Mouse (Mus musculus): Measurements from ENCODE around the gene Sh3bgrl2.

The Sh3bgrl2 gene

GRCm38 (mm10) chr9:83624193-83624592 is 76.1 kb downstream of the Sh3bgrl2 start:
- in situ Hi-C loops (cut with MboI; ENCODE audit: low sequenced_read_pairs), result loop anchor here (25.0 kb wide), 1 partner anchor 237 kb away; no protein-coding TSS in a partner anchor

GRCm38 (mm10) chr9:83625085-83625484 is 77.0 kb downstream of the Sh3bgrl2 start:
- in situ Hi-C loops (cut with MboI; ENCODE audit: low sequenced_read_pairs), result no loop called here

DNA sequence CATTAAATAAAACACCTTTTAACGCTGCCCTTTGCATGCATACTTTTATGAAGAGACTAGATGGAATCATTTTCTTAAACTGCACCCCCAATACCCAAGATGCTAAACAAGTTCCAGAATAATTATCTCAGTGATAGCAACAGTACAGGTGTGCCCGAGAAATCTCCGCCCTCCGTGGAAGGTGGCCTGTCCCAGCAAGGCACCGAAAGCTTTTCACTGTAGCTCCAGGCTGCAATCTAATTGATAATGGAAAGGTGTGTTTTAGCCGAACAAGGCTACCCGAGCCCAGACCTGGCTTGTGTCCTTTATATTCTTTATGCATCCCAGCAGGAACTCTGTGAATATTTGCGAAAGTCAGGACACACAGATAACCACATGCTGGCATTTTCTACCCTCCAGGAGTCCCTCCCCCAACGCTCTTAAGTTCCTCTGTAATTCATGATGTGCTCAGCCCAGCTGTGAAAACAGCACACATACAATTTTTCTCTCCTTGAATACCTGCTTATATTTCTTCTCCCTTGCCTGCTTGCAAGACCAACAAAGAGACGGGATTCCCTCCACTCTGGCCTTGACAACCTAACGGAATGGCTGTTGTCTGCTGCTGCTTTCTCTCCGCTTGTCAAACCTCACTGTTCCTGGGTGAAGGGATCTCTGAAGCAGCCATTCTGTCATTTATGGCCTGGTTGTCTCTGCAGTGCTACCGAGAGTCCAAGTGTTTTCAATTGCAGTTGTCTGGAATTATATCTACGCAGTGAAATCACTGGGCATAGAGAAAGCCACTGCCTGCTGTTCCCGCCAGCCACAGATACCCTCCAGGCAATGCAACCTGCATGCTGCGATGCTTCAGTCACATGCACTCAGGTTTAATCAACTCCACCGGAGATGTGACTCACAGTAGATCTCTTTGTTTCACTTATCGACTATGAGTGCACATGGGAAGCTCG is 80.8 kb downstream of the Sh3bgrl2 start:
- in situ Hi-C loops (cut with MboI; ENCODE audit: low sequenced_read_pairs), result no loop called here

DNA sequence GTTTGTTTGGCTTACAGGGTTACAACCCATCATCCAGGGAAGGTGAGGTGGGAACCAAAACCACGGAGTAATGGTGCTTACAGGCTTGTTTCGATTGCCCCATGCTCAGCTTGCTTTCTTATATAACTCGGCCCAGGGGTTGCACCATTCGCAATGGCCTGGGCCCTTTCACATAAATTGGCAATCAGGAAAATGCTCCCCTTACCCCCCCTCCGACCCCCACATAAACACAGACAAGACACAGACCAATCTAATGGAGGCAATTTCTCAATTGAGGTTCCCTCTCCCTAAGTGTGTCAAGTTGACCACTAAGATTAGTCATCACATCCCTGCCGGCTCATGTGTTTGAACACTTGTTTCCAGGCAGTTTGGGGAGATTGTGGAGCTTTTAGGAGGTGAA is 82.2 kb downstream of the Sh3bgrl2 start:
- in situ Hi-C loops (cut with MboI; ENCODE audit: low sequenced_read_pairs), result no loop called here

DNA sequence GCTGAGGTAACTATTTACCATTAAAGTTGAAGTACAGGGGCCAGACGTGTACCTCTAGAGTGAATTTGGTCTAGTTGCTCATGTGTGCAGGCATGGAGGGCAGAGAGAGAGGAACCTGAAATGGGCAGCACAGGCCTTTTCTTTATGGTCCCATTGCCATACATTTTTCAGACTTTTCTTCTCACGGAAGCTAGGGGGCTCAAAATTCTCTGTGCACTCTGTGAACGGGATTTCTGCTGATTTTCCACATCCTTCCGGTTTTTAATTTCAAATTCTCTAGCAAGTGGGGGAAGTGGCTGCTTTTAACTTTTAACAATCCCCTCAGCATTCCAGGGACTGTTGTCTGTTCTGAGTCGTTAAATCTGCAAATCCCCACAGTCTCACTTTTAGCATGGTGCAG is 83.8 kb downstream of the Sh3bgrl2 start:
- in situ Hi-C loops (cut with MboI; ENCODE audit: low sequenced_read_pairs), result no loop called here

DNA sequence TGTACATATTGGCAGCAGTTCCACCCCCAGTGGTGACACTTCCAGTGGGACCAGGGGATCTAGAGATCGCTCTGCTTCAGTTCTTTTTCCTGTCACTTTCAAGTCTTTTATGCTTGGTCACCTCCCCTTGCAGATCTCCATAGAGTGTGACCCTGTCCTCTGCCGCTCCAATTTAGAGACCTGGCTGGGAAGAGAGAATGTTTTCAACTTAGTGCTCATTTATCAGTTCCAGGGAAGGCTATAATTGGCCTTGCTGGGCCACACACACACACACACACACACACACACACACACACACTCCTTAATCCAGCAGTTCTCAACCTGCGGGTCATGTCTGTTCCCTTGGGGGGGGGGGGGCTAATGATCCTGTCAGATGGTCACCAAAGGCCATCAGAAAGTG is 86.6 kb downstream of the Sh3bgrl2 start:
- in situ Hi-C loops (cut with MboI; ENCODE audit: low sequenced_read_pairs), result no loop called here

DNA sequence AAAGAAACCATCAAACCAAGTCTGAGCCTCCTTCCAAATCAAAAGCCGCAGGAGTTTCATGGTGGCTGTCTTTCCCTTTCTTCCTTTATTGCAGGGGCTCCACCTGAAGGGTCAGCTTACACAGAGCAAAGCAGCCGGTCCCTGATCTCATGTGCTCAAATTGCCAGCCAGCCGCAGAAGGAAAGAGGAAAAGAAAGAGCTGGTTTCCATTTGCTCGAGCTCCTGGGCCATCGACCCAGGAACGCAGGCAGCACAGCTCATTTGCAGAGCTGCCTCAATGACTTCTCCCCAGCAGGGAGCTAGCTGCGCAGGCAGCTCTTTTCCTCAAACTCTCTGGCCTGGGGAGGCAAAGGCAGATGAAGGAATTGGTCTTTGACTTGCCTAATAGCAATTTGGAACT is 87.9 kb downstream of the Sh3bgrl2 start:
- in situ Hi-C loops (cut with MboI; ENCODE audit: low sequenced_read_pairs), result no loop called here

GRCm38 (mm10) chr9:83643139-83643538 is 95.0 kb downstream of the Sh3bgrl2 start:
- in situ Hi-C loops (cut with MboI; ENCODE audit: low sequenced_read_pairs), result no loop called here

DNA sequence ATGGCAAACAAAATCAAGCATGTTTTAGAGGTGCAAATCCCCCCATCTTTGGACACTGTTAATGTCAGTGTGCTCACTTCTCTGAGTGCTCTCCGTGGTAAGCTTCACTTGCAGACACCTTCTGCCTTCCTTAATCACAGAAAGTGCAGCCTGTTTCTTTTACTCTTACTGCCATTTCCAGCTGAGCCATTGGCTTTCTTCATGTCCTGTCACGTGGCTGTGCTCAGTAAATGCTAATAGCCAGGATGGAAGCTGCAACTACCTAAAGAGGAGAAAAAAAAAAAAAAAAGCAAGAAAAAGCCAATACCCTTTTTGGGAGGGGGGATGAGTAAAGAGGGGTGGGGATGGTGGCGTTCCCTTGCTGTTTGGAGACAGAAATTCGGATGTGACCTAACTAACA is 95.7 kb downstream of the Sh3bgrl2 start:
- in situ Hi-C loops (cut with MboI; ENCODE audit: low sequenced_read_pairs), result no loop called here

DNA sequence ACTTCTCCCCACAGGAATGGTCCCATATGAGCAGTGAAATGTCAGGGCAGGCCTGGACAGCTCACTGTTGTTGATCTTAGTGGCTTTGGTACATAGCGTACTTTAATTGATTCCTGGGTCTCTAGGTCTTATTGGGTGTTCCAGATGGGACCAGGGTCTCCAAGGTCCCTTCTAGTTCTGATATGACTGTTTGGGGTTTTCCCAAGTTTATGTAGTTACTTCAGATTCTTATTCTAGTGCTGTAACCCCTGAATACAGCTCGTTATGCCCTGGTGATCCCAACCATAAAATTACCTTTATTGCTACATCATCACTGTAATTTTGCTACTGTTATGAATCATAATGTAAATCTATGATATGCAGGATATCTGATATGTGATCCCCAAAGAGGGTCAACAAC is 98.1 kb downstream of the Sh3bgrl2 start:
- in situ Hi-C loops (cut with MboI; ENCODE audit: low sequenced_read_pairs), result no loop called here

- in situ Hi-C loops (cut with MboI; ENCODE audit: low sequenced_read_pairs), result no loop called here
These were observed 98.6 kb downstream of the Sh3bgrl2 start for GRCm38 (mm10) chr9:83646691-83647090.

GRCm38 (mm10) chr9:83647919-83648705 is 100.0 kb downstream of the Sh3bgrl2 start:
- in situ Hi-C loops (cut with MboI; ENCODE audit: low sequenced_read_pairs), result no loop called here

DNA sequence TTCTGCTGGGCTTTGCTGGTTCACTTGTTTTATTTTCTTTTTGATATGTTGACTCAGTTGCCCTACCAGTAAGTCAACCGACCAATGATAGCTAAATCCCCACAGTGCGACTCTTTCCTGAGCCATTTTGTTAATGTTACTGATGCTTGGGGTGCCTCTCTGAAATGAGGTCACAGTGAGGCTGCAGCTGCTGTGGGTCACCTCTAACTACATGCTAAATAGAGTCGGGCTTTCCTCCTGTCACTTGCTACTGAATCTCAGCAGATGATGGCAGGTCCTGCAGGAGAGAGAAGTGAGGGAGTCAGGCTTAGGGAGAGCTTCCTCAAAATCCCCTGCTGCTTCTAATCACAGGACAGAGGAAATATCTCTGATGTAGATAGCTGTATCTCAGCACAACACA is 100.6 kb downstream of the Sh3bgrl2 start:
- in situ Hi-C loops (cut with MboI; ENCODE audit: low sequenced_read_pairs), result no loop called here

GRCm38 (mm10) chr9:83652015-83652414 is 103.9 kb downstream of the Sh3bgrl2 start:
- in situ Hi-C loops (cut with MboI; ENCODE audit: low sequenced_read_pairs), result no loop called here

- in situ Hi-C loops (cut with MboI; ENCODE audit: low sequenced_read_pairs), result no loop called here
These were observed 104.6 kb downstream of the Sh3bgrl2 start for GRCm38 (mm10) chr9:83652590-83653172.

DNA sequence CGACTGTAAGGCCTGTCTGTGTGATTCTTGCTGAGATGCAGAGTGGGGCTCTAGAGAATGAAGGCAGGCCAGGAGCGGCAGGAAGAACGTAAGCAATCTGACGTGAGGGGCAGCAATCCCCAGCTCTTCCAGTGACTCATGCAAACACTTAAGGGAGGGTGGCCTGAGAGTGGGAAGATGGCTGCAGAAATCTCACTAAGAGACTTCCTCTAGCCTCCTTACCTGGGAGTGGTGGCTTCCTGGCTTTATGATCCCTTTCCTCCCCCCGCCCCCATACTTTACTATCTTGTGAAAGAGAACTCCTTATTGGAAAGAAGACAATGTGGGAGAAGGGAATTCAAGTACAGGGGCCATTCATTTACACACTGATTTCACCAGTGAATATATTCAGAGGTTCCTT is 106.5 kb downstream of the Sh3bgrl2 start:
- in situ Hi-C loops (cut with MboI; ENCODE audit: low sequenced_read_pairs), result no loop called here

- in situ Hi-C loops (cut with MboI; ENCODE audit: low sequenced_read_pairs), result no loop called here
These were observed 109.0 kb downstream of the Sh3bgrl2 start for GRCm38 (mm10) chr9:83656960-83657651.

GRCm38 (mm10) chr9:83657652-83658002 is 109.5 kb downstream of the Sh3bgrl2 start:
- in situ Hi-C loops (cut with MboI; ENCODE audit: low sequenced_read_pairs), result no loop called here

DNA sequence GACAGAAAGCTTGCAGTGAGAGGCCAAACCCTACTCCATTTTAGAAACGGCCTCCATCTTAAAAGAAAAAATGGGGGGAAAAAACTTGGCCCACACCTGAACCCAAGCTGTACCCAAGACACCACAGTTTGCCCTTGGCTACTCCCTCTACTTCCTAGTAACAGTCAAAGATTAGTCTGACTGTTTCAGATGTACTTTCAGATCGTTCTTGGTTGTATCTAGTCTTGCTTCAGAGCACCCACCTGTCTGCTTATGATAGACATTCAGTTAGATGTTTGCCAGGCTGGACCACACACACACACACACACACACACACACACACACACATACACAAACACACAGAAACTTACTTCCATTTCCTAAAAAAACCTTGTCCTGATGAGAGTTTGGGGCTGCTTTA is 111.0 kb downstream of the Sh3bgrl2 start:
- in situ Hi-C loops (cut with MboI; ENCODE audit: low sequenced_read_pairs), result no loop called here

DNA sequence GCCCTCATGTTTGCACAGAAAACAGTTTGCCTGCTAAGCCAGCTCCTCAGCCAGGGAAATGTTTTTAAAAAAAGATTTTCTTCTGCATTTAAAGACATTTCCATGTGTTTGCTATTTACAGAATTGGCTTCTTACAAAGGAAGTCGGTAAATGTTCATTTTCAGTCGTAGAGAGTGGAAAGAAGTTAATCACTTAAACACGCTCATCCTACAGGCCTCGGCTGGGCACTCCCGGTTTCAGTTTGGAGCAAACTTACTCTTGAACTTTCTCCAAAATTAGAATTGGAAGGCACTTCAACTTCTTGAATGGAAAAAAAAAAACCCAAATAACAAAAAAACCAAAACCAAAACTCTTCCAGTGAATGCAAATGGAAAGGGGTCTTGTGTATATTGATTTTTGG is 113.7 kb downstream of the Sh3bgrl2 start:
- in situ Hi-C loops (cut with MboI; ENCODE audit: low sequenced_read_pairs), result no loop called here

All from CH12F3 (cell line).